Mouse (Mus musculus) layer of hippocampus, adult 2 months (tissue): Measurements from ENCODE around the gene Comt. TPM values are rescaled to one million over a fixed set of nuclear protein-coding genes. Genes with fewer than 3 reads are reported as not detected.
A peak's percentile ranks its signal among the peaks of the same experiment; 100 is the strongest.

Experiments used
- DNase-seq, 2 experiments: peaks; one replicate each; pipeline ENCODE4 v3.0.0; 2022; ENCODE audit warnings: low spot score in 2 of 2
- H3K27ac ChIP-seq: fragments of 200-600 bp; 2 replicates; pipeline ENCODE4 v1.8.1; 2022
- H3K4me3 ChIP-seq: fragments of 200-600 bp; 2 replicates; pipeline ENCODE4 v1.8.1; 2022; ENCODE audit warnings: mild to moderate bottlenecking
- CTCF ChIP-seq: fragments of 200-600 bp; conservative IDR thresholded peaks from 2 replicates; pipeline ENCODE4 v1.8.1; 2022; ENCODE audit warnings: antibody characterized with exemption, mild to moderate bottlenecking, moderate library complexity
- total RNA-seq, 2 experiments: library from RNA; stranded (reverse); gene quantifications; 2 replicates each; pipeline ENCODE4 v1.2.3; 2021

Comt gene
- total RNA-seq, 2 experiments from 2014 or later, result 74.6 to 75.1 TPM

- no peak for DNase-seq
- Histone ChIP-seq H3K4me3 (no peak overlapping the region), H3K27ac (peak overlapping the region; percentile 18; the same call in 1 of the 2 replicates)
- TF ChIP-seq CTCF, result no peak
Observed at GRCm38 (mm10) chr16:18400472-18401216, 26.0 kb downstream of the Comt start.

GRCm38 (mm10) chr16:18400028-18400427, 26.6 kb downstream of the Comt start:
- DNase-seq, result no peak
- no peak overlapping the region for H3K4me3 ChIP-seq
- no peak overlapping the region for H3K27ac ChIP-seq
- TF ChIP-seq CTCF, result no peak

- TF ChIP-seq CTCF, result no peak
- DNase-seq, result no peak
- Histone ChIP-seq H3K27ac (peak overlapping the region; percentile 21; the same call in 1 of the 2 replicates), H3K4me3 (no peak overlapping the region)
Observed at GRCm38 (mm10) chr16:18396791-18397621, 29.6 kb downstream of the Comt start.

- no peak for DNase-seq
- Histone ChIP-seq H3K27ac (peak overlapping the region; percentile 21; the same call in 1 of the 2 replicates), H3K4me3 (no peak overlapping the region)
- TF ChIP-seq CTCF, result no peak
Observed at GRCm38 (mm10) chr16:18396201-18396600, 30.5 kb downstream of the Comt start.

- TF ChIP-seq CTCF, result no peak
- no peak for DNase-seq
- Histone ChIP-seq H3K27ac (peak overlapping the region; percentile 21; the same call in 1 of the 2 replicates), H3K4me3 (no peak overlapping the region)
Observed at GRCm38 (mm10) chr16:18395620-18396036, 31.0 kb downstream of the Comt start.

GRCm38 (mm10) chr16:18394777-18395619, 31.7 kb downstream of the Comt start:
- DNase-seq, result no peak
- Histone ChIP-seq H3K4me3 (no peak overlapping the region), H3K27ac (peak overlapping the region; percentile 46; the same call in 1 of the 2 replicates)
- TF ChIP-seq CTCF, result no peak

- TF ChIP-seq CTCF, result no peak
- DNase-seq, result no peak
- H3K27ac ChIP-seq, result no peak overlapping the region
- H3K4me3 ChIP-seq, result no peak overlapping the region
Observed at GRCm38 (mm10) chr16:18394056-18394455, 32.6 kb downstream of the Comt start.

GRCm38 (mm10) chr16:18393595-18393994, 33.1 kb downstream of the Comt start:
- no peak for TF ChIP-seq CTCF
- no peak for DNase-seq
- Histone ChIP-seq H3K4me3 (no peak overlapping the region; the same call in 1 of the 2 replicates), H3K27ac (0 out of 2 replicates have a peak overlapping the region, but pooled peaks have one; percentile 82)

GRCm38 (mm10) chr16:18392469-18393426, 33.9 kb downstream of the Comt start:
- Histone ChIP-seq H3K27ac (peak overlapping the region; percentile 82), H3K4me3 (peak overlapping the region; percentile 73)
- DNase-seq, result peak; percentile 65 to 76
- TF ChIP-seq CTCF, result peak; percentile 64

- H3K27ac ChIP-seq, result no peak overlapping the region
- no peak for TF ChIP-seq CTCF
- no peak for DNase-seq
- H3K4me3 ChIP-seq, result no peak overlapping the region
Observed at GRCm38 (mm10) chr16:18391728-18392127, 34.9 kb downstream of the Comt start.

GRCm38 (mm10) chr16:18391127-18391526, 35.5 kb downstream of the Comt start:
- no peak for TF ChIP-seq CTCF
- H3K4me3 ChIP-seq, result no peak overlapping the region
- no peak for DNase-seq
- no peak overlapping the region for H3K27ac ChIP-seq
